Mouse (Mus musculus): Measurements from ENCODE around the gene Cd163. TPM values are rescaled to one million over a fixed set of nuclear protein-coding genes. Genes with fewer than 3 reads are reported as not detected.
A peak's percentile ranks its signal among the peaks of the same experiment; 100 is the strongest.
"Not testable (repeated sequence)": the region's sequence is repeated elsewhere in the genome, so short reads cannot be mapped to it uniquely, and the experiment has no call there.

Cd163 gene
- total RNA-seq (2022) = 1 to 10 TPM; 3.6 to 7.2 (median 5.0) TPM

GRCm38 (mm10) chr6:124304356-124304755, at the start of gene Cd163:
Gene Cd163 (plus strand): TSS chr6:124304656.
- DNase-seq = no peak

- no peak for DNase-seq
Measured at GRCm38 (mm10) chr6:124255721-124256470, 48.6 kb upstream of the Cd163 start.

- peak; percentile 15 for DNase-seq
Measured at GRCm38 (mm10) chr6:124260198-124260931, 44.1 kb upstream of the Cd163 start.

GRCm38 (mm10) chr6:124262696-124263095, 41.8 kb upstream of the Cd163 start:
- peak; percentile 21 for DNase-seq

GRCm38 (mm10) chr6:124273231-124273880, 31.1 kb upstream of the Cd163 start:
- DNase-seq = no peak

GRCm38 (mm10) chr6:124277641-124278040, 26.8 kb upstream of the Cd163 start:
- no peak for DNase-seq

- no peak for DNase-seq
Measured at GRCm38 (mm10) chr6:124278291-124278690, 26.2 kb upstream of the Cd163 start.

GRCm38 (mm10) chr6:124282731-124283130, 21.7 kb upstream of the Cd163 start:
- DNase-seq = no peak

GRCm38 (mm10) chr6:124297378-124297777, 7.1 kb upstream of the Cd163 start:
- DNase-seq = not testable (repeated sequence)

- no peak for DNase-seq
Measured at GRCm38 (mm10) chr6:124301447-124302192, 2.8 kb upstream of the Cd163 start.

GRCm38 (mm10) chr6:124308935-124309334, 4.5 kb downstream of the Cd163 start:
- no peak for DNase-seq

GRCm38 (mm10) chr6:124312292-124312691, 7.8 kb downstream of the Cd163 start:
- DNase-seq = no peak

- no peak for DNase-seq
Measured at GRCm38 (mm10) chr6:124320371-124320770, 15.9 kb downstream of the Cd163 start.

GRCm38 (mm10) chr6:124321481-124322475, 17.3 kb downstream of the Cd163 start:
- no peak for DNase-seq

- no peak for DNase-seq
Measured at GRCm38 (mm10) chr6:124328394-124328991, 24.0 kb downstream of the Cd163 start.

GRCm38 (mm10) chr6:124329622-124330021, 25.2 kb downstream of the Cd163 start:
- no peak for DNase-seq

- no peak for DNase-seq
Measured at GRCm38 (mm10) chr6:124345096-124345495, 40.6 kb downstream of the Cd163 start.

GRCm38 (mm10) chr6:124346613-124347012, 42.2 kb downstream of the Cd163 start:
- DNase-seq = no peak

GRCm38 (mm10) chr6:124353246-124353645, 48.8 kb downstream of the Cd163 start:
- no peak for DNase-seq

- DNase-seq = no peak
Measured at GRCm38 (mm10) chr6:124358953-124359352, 54.5 kb downstream of the Cd163 start.

- DNase-seq = no peak
Measured at GRCm38 (mm10) chr6:124360549-124360948, 56.1 kb downstream of the Cd163 start.

Measured in adrenal gland, adult 8-10 months (tissue).